13 mouse cellular contexts compared by ENCODE assay signal in genomic region chr17:3022245-3022935, GRCm38 (mm10).
DNase-seq lines count a peak whose midpoint lies in the region; ATAC-seq and TF ChIP-seq lines count a peak whose summit lies in the region.
"Had no signal": no experiment of that assay in that cellular context is flagged by ENCODE, and none has a peak within 500 bp of the region (broad histone marks: within the 10 kb centered on the region; RNA-seq: fewer than 3 reads in every experiment).

No protein-coding gene starts in this region.

- H3K4me3 ChIP-seq in embryonic facial prominence, embryonic 12.5 days, result no peak overlapping the region
- H3K4me3 ChIP-seq in embryonic facial prominence, embryonic 10.5 days, result no peak overlapping the region
- no peak overlapping the region for H3K4me3 ChIP-seq in intestine, postnatal 0 days (ENCODE audit: low read depth, low read length)
- H3K4me3 ChIP-seq in intestine, embryonic 16.5 days (ENCODE audit: low read length), result no peak overlapping the region
- H3K4me3 ChIP-seq in CH12.LX (replicated peaks in 1 of 3; ENCODE audit: low read depth in 2 of 3, low read length in 2 of 3, poor library complexity in 1 of 3), result no peak overlapping the region
- no peak overlapping the region for H3K4me3 ChIP-seq in limb, embryonic 13.5 days
- H3K4me3 ChIP-seq: kidney, embryonic 15.5 days had no signal

- DNase-seq in embryonic facial prominence, embryonic 10.5 days (ENCODE audit: low spot score), result no peak
- DNase-seq in CH12.LX (ENCODE audit: extremely low read depth), result no peak
- no peak for DNase-seq in kidney, postnatal 36 days
- DNase-seq in lung, adult 18-20 months, result no peak
- DNase-seq: adrenal gland, postnatal 10 days; cerebellum, adult 9-11 months; lung, adult 2 months; thymus, postnatal 14 days had no signal

- no peaks in the 10 kb centered on the region for H3K36me3 ChIP-seq in embryonic facial prominence, embryonic 12.5 days
- no peaks in the 10 kb centered on the region for H3K36me3 ChIP-seq in embryonic facial prominence, embryonic 10.5 days (replicated peaks)
- no peaks in the 10 kb centered on the region for H3K36me3 ChIP-seq in intestine, postnatal 0 days (ENCODE audit: control insufficient read depth, insufficient read depth)
- H3K36me3 ChIP-seq in intestine, embryonic 16.5 days (ENCODE audit: control insufficient read depth, insufficient read depth, low read length), result no peaks in the 10 kb centered on the region
- H3K36me3 ChIP-seq in CH12.LX (replicated peaks in 1 of 2; ENCODE audit: control insufficient read depth in 1 of 2, insufficient read depth in 1 of 2, low read length in 1 of 2), result no peaks in the 10 kb centered on the region
- no peaks in the 10 kb centered on the region for H3K36me3 ChIP-seq in limb, embryonic 13.5 days
- H3K36me3 ChIP-seq: kidney, embryonic 15.5 days had no signal

- TF ChIP-seq EP300 in CH12.LX (IDR thresholded peaks at IDR 0.05; ENCODE audit: low read length), result no peak

- dilution Hi-C loops in CH12.LX (cut with MboI; ENCODE audit: extremely low pct_ligation_motif_present, extremely low pct_unique_long_range_greater_than_20kb, low sequenced_read_pairs), result no loop called here

- TF ChIP-seq CTCF in intestine, postnatal 0 days (IDR thresholded peaks at IDR 0.05; ENCODE audit: low read depth), result no peak
- no peak for TF ChIP-seq CTCF in CH12.LX (conservative IDR thresholded peaks at IDR 0.05 in 1 of 2, IDR thresholded peaks at IDR 0.05 in 1 of 2; ENCODE audit: low read depth in 2 of 2, low read length in 2 of 2)

- no peak overlapping the region for H3K4me2 ChIP-seq in embryonic facial prominence, embryonic 12.5 days (replicated peaks)
- H3K4me2 ChIP-seq in intestine, postnatal 0 days (replicated peaks; ENCODE audit: low read depth), result no peak overlapping the region
- H3K4me2 ChIP-seq in intestine, embryonic 16.5 days (ENCODE audit: low read depth, low read length), result no peak overlapping the region
- no peak overlapping the region for H3K4me2 ChIP-seq in CH12.LX (ENCODE audit: insufficient read depth, low read depth, poor library complexity, severe bottlenecking)
- H3K4me2 ChIP-seq in limb, embryonic 13.5 days (replicated peaks), result no peak overlapping the region
- H3K4me2 ChIP-seq: kidney, embryonic 15.5 days had no signal

- no peak overlapping the region for H3K9ac ChIP-seq in embryonic facial prominence, embryonic 12.5 days
- no peak overlapping the region for H3K9ac ChIP-seq in intestine, postnatal 0 days (ENCODE audit: low read depth, low read length)
- H3K9ac ChIP-seq in intestine, embryonic 16.5 days (ENCODE audit: low read depth, low read length), result no peak overlapping the region
- H3K9ac ChIP-seq in CH12.LX (ENCODE audit: insufficient read depth, low read depth), result no peak overlapping the region
- no peak overlapping the region for H3K9ac ChIP-seq in limb, embryonic 13.5 days
- H3K9ac ChIP-seq: kidney, embryonic 15.5 days had no signal

- no peaks in the 10 kb centered on the region for H3K79me2 ChIP-seq in CH12.LX (replicated peaks; ENCODE audit: control insufficient read depth, extremely low read depth, insufficient read depth, poor library complexity, severe bottlenecking)

- no peaks in the 10 kb centered on the region for H3K4me1 ChIP-seq in embryonic facial prominence, embryonic 12.5 days
- no peaks in the 10 kb centered on the region for H3K4me1 ChIP-seq in embryonic facial prominence, embryonic 10.5 days
- H3K4me1 ChIP-seq in intestine, postnatal 0 days (replicated peaks; ENCODE audit: control insufficient read depth, insufficient read depth, low read length), result no peaks in the 10 kb centered on the region
- H3K4me1 ChIP-seq in intestine, embryonic 16.5 days (ENCODE audit: control insufficient read depth, insufficient read depth, low read length), result no peaks in the 10 kb centered on the region
- peaks cover 0 to 2% of the 10 kb centered on the region in 2 experiments; a peak in 1 of 4 replicates for H3K4me1 ChIP-seq in CH12.LX (ENCODE audit: control insufficient read depth in 1 of 2, insufficient read depth in 2 of 2)
- H3K4me1 ChIP-seq in limb, embryonic 13.5 days, result no peaks in the 10 kb centered on the region
- H3K4me1 ChIP-seq: kidney, embryonic 15.5 days had no signal

- no peak for TF ChIP-seq POLR2A in CH12.LX (IDR thresholded peaks at IDR 0.05; ENCODE audit: low read depth, low read length)

- 0 out of 2 replicates have a peak, but pooled peaks have one; percentile 50 for ATAC-seq in embryonic facial prominence, embryonic 12.5 days (ENCODE audit: insufficient number of reproducible peaks, insufficient read depth, low FRiP score, low TSS enrichment)
- peak; percentile 42; the same call in 1 of the 2 replicates for ATAC-seq in intestine, postnatal 0 days
- ATAC-seq in intestine, embryonic 16.5 days, result no peak
- 0 out of 2 replicates have a peak, but pooled peaks have one; percentile 41 for ATAC-seq in limb, embryonic 13.5 days (ENCODE audit: low FRiP score, low read depth)

- no peaks in the 10 kb centered on the region for H3K27me3 ChIP-seq in embryonic facial prominence, embryonic 12.5 days
- no peaks in the 10 kb centered on the region for H3K27me3 ChIP-seq in embryonic facial prominence, embryonic 10.5 days (replicated peaks; ENCODE audit: low read depth, poor library complexity, severe bottlenecking)
- no peaks in the 10 kb centered on the region for H3K27me3 ChIP-seq in intestine, postnatal 0 days (replicated peaks; ENCODE audit: control insufficient read depth, insufficient read depth, low read length)
- no peaks in the 10 kb centered on the region for H3K27me3 ChIP-seq in intestine, embryonic 16.5 days (replicated peaks; ENCODE audit: control insufficient read depth, insufficient read depth, low read length)
- H3K27me3 ChIP-seq in CH12.LX (replicated peaks), result no peaks in the 10 kb centered on the region
- no peaks in the 10 kb centered on the region for H3K27me3 ChIP-seq in limb, embryonic 13.5 days
- H3K27me3 ChIP-seq: kidney, embryonic 15.5 days had no signal

- no peak overlapping the region for H3K27ac ChIP-seq in embryonic facial prominence, embryonic 12.5 days
- no peak overlapping the region for H3K27ac ChIP-seq in embryonic facial prominence, embryonic 10.5 days (replicated peaks)
- H3K27ac ChIP-seq in intestine, postnatal 0 days (ENCODE audit: low read depth, low read length), result no peak overlapping the region
- no peak overlapping the region for H3K27ac ChIP-seq in intestine, embryonic 16.5 days (ENCODE audit: low read length)
- 0 out of 2 replicates have a peak overlapping the region, but pooled peaks have one; percentile 21 for H3K27ac ChIP-seq in CH12.LX (ENCODE audit: insufficient read depth, low read depth)
- H3K27ac ChIP-seq in limb, embryonic 13.5 days, result no peak overlapping the region
- H3K27ac ChIP-seq: kidney, embryonic 15.5 days had no signal

- H3K9me3 ChIP-seq in embryonic facial prominence, embryonic 12.5 days, result peaks cover 73% of the 10 kb centered on the region
- H3K9me3 ChIP-seq in embryonic facial prominence, embryonic 10.5 days, result peaks cover 90% of the 10 kb centered on the region
- no peaks in the 10 kb centered on the region for H3K9me3 ChIP-seq in intestine, postnatal 0 days (ENCODE audit: control insufficient read depth)
- peaks cover 7% of the 10 kb centered on the region; the same call in 1 of the 2 replicates for H3K9me3 ChIP-seq in intestine, embryonic 16.5 days (ENCODE audit: control insufficient read depth, low read length)
- H3K9me3 ChIP-seq in CH12.LX (replicated peaks; ENCODE audit: low read length), result no peaks in the 10 kb centered on the region
- H3K9me3 ChIP-seq in limb, embryonic 13.5 days, result peaks cover 64% of the 10 kb centered on the region

- in situ Hi-C loops in CH12.LX (cut with MboI; ENCODE audit: low pct_ligation_motif_present, low pct_unique_long_range_greater_than_20kb, low sequenced_read_pairs), result no loop called here

- 87% methylated on average over 5 of the region's 5 CpGs for WGBS in embryonic facial prominence, embryonic 12.5 days
- 83% methylated on average over 5 of the region's 5 CpGs for WGBS in embryonic facial prominence, embryonic 10.5 days
- 86% methylated on average over 4 of the region's 5 CpGs for WGBS in intestine, postnatal 0 days
- 88% methylated on average over 5 of the region's 5 CpGs for WGBS in intestine, embryonic 16.5 days
- WGBS in limb, embryonic 13.5 days, result 86% methylated on average over 5 of the region's 5 CpGs

- no peak for TF ChIP-seq RAD21 in CH12.LX (IDR thresholded peaks at IDR 0.05; ENCODE audit: low read depth, low read length)

TF ChIP-seq in CH12.LX, 34 proteins besides CTCF, POLR2A, EP300 and RAD21:
- TF ChIP-seq MAFK (IDR thresholded peaks at IDR 0.05; ENCODE audit: insufficient replicate concordance, low read length) (no peak), USF1 (IDR thresholded peaks at IDR 0.05; ENCODE audit: low read depth, low read length) (no peak), IRF4 (IDR thresholded peaks at IDR 0.05; ENCODE audit: low read depth, low read length) (no peak), E2F4 (IDR thresholded peaks at IDR 0.05; ENCODE audit: insufficient replicate concordance, low read depth, low read length) (no peak), ELF1 (IDR thresholded peaks at IDR 0.05; ENCODE audit: low read depth, low read length) (no peak), JUN (IDR thresholded peaks at IDR 0.05; ENCODE audit: insufficient read depth, low read depth, low read length) (no peak), NRF1 (IDR thresholded peaks at IDR 0.05; ENCODE audit: low read depth, low read length) (no peak), USF2 (conservative IDR thresholded peaks at IDR 0.05; ENCODE audit: low read depth, low read length) (no peak), ZKSCAN1 (IDR thresholded peaks at IDR 0.05; ENCODE audit: borderline replicate concordance, low read depth, low read length) (no peak), MAZ (IDR thresholded peaks at IDR 0.05; ENCODE audit: low read depth, low read length) (no peak), RCOR1 (conservative IDR thresholded peaks at IDR 0.05; ENCODE audit: low read depth, low read length) (no peak)
